Mouse (Mus musculus): ENCODE measurements around the gene Klhl40. TPM values are rescaled to one million over a fixed set of nuclear protein-coding genes. Genes with fewer than 3 reads are reported as not detected.

Klhl40 gene
- polyA plus RNA-seq, 2 experiments from 2014 or later: not detected

DNA sequence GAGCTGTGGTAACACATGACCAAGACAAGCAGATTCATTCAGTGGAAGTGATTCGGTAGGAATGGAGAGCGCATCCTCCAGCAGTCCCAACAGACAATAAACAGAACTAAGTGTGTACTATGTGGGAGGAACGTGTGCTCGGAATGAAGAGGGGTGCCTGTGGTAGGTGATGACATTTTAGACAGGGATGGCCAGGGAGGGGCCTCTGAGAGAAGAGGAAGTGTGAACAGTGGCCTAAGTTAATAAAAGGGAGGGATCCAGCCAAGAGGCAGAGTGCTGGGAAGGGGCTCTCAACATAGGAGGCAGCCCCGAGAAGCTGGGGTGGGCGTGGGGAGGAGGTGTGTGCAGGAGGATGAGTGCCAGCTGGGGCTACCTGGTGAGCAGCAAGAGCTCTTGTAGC, 50.9 kb downstream of the Klhl40 start:
- no peak for ATAC-seq

DNA sequence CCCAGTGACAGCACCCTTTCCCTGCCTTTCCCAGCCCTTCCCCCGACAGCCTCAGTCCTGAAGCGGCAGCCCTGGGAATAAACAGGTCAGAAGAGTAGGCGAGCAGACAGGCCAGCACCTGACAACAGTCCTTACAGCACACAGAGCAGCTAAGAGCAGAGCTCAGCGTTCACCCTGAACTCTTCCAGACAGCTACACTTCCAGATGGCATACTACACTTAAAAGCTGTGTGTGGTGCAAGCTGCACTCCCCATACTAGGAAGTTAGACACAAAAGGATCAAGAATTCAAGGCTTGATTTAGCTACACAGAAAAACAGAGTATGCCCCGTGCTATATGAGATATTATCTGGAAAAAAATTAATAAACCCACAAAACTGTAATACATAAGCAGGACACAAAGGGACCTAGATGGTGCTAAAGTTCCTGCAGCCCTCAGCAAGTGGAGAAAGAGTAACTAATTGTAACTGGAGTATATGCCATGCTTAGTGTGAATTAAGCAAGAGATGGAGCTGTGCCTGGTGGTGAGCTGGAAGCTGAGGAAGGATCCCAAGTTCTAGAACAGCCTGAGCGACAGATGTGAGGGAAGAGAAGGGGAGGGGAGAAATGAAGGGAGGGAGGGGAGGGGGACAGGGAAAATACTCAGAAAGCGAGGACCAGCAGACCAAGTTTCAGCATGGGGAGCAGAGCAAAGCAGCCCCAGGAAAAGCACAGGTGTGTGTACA, 52.0 kb downstream of the Klhl40 start:
- ATAC-seq: no peak

DNA sequence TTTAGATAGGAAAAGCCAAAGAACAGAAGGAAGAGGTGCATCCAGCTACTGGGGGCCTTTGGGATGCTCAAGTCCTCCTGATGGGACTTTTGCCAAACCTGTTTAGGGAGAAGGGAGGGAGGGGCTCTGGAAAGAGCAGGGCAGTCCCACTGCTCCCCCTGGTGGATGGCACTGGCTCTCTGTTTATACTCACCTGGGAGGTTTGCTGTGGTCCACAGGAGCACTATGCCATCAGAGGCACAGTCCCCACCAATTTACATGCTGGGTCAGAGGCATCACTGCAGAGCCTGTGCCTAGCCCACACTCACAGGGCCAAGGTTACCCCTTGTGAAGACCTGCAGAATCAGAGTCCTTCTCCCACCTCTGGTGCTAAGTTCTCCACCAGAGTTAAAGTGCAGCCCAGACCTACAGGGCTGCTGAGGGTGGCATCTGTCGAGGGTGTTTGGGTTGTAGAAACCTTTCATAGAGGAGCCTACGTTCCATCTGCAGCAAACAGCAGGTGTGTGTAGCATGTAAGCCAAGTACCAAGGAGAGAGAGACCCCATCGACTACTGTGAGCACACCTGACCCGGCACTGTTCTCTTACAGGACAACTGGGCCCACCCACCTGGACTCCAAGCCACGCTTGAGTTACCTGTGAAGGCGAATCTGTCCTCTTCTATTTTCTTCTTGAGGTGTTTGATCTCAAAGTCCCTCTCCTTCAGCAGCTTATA, 53.0 kb downstream of the Klhl40 start:
- ATAC-seq: no peak

GRCm38 (mm10) chr9:121830956-121831293, 53.5 kb downstream of the Klhl40 start:
- ATAC-seq: no peak

Other genes starting within 250 kb of the Klhl40 start
- not detected for gene Lyzl4, start 135.5 kb upstream of the Klhl40 start, polyA plus RNA-seq (2017; shearing (Covaris generic))
- 1 to 10 TPM; 1.5 to 1.8 TPM for gene Vipr1, start 134.9 kb upstream of the Klhl40 start, polyA plus RNA-seq (2017; shearing (Covaris generic))
- 10 to 100 TPM; 13.3 to 17.7 TPM for gene Sec22c, start 72.1 kb upstream of the Klhl40 start, polyA plus RNA-seq (2017; shearing (Covaris generic))
- 10 to 100 TPM; 59.3 to 65.0 TPM for gene Ss18l2, start 67.3 kb upstream of the Klhl40 start, polyA plus RNA-seq (2017; shearing (Covaris generic))
- gene Nktr, start 58.4 kb upstream of the Klhl40 start, polyA plus RNA-seq (2017; shearing (Covaris generic)): 100 to 1,000 TPM in 1 of 2 experiments, 10 to 100 TPM in 1; 90.3 to 104 TPM
- not detected for gene Zfp651, start 18.3 kb upstream of the Klhl40 start, polyA plus RNA-seq (2017; shearing (Covaris generic))
- not detected for gene Hhatl, start 14.9 kb downstream of the Klhl40 start, polyA plus RNA-seq (2017; shearing (Covaris generic))
- gene Ccdc13, start 61.9 kb downstream of the Klhl40 start, polyA plus RNA-seq (2017; shearing (Covaris generic)): not detected
- gene Higd1a, start 80.8 kb downstream of the Klhl40 start, polyA plus RNA-seq (2017; shearing (Covaris generic)): 100 to 1,000 TPM; 125 to 151 TPM
- gene Ackr2, start 120.7 kb downstream of the Klhl40 start, polyA plus RNA-seq (2017; shearing (Covaris generic)): not detected
- gene Cyp8b1, start 138.7 kb downstream of the Klhl40 start, polyA plus RNA-seq (2017; shearing (Covaris generic)): not detected
- gene Fam198a, start 173.4 kb downstream of the Klhl40 start, polyA plus RNA-seq (2017; shearing (Covaris generic)): not detected
- gene Pomgnt2, start 219.5 kb downstream of the Klhl40 start, polyA plus RNA-seq (2017; shearing (Covaris generic)): not detected